16 mouse cellular contexts compared by ENCODE assay signal in genomic region chr6:53081241-53081640, GRCm38 (mm10). TPM values are rescaled to one million over a fixed set of nuclear protein-coding genes. Genes with fewer than 3 reads are reported as not detected.
DNase-seq lines count a peak whose midpoint lies in the region.
"Had no signal": no experiment of that assay in that cellular context is flagged by ENCODE, and none has a peak within 500 bp of the region (broad histone marks: within the 10 kb centered on the region; RNA-seq: fewer than 3 reads in every experiment).

No protein-coding gene starts in this region.

- DNase-seq in frontal cortex, adult 2 months (ENCODE audit: extremely low spot score in 1 of 2, low spot score in 1 of 2) = peak; percentile 50 to 60
- DNase-seq in frontal cortex, postnatal 25 days (ENCODE audit: low spot score in 2 of 2) = no peak
- DNase-seq in left cerebral cortex, postnatal 14 days (ENCODE audit: low spot score in 2 of 2) = peak; percentile 20 to 66
- DNase-seq in left cerebral cortex, adult 11 months (ENCODE audit: low spot score) = no peak
- DNase-seq in brain, adult 2 months (ENCODE audit: low read depth, low spot score) = peak; percentile 66
- DNase-seq in right cerebral cortex, postnatal 36 days (ENCODE audit: low spot score in 2 of 2) = peak; percentile 20 to 51
- no peak for DNase-seq in kidney, adult 11 months
- DNase-seq: adrenal gland, postnatal 10 days; cerebellum, adult 11-12 months; cerebellum, adult 9-10 months; cerebellum, postnatal 25 days; gastrocnemius, postnatal 10 days; heart, adult 2 months; heart, postnatal 14 days had no signal

- intact Hi-C loops in left cerebral cortex, postnatal 14 days (cut with DNase I) = no loop called here

RNA-seq across cellular contexts. Expression of gene Jazf1, which starts 12.8 kb away (rescaled TPM):
- polyA plus RNA-seq in frontal cortex, adult 2 months (2012; rRNA removed) = 18.5 and 20.6 TPM in 2 replicates
- 10 to 100 TPM; 54.4 to 58.0 TPM for total RNA-seq in left cerebral cortex, postnatal 14 days (2021)
- total RNA-seq: MEL had no signal
- polyA plus RNA-seq: C2C12 had no signal

Comparison
In these comparisons a context has a peak if more than half of its experiments do, and no peak if none do; other contexts are left out.
1. DNase-seq: peak in frontal cortex, adult 2 months (2 of 2), left cerebral cortex, postnatal 14 days (2 of 2), brain, adult 2 months (single experiment) and right cerebral cortex, postnatal 36 days (2 of 2); none in frontal cortex, postnatal 25 days (0 of 2), left cerebral cortex, adult 11 months (single experiment) and kidney, adult 11 months (single experiment).